Mouse (Mus musculus) forebrain, postnatal 0 days (tissue): ENCODE measurements at regions not wholly inside any gene's neighbourhood (a gene's known extent, or its start where the extent isn't known, plus 50 kb on each side); places are given as distances from the start of the nearest gene placed in this dataset.

Source experiments
- ATAC-seq: fragments of 200-750 bp; cut with Nextera tagmentation; 2 replicates; pipeline ENCODE4 v1.8.0; 2017; ENCODE audit warnings: mild to moderate bottlenecking, moderate library complexity
- DNase-seq: peaks from one replicate; pipeline ENCODE4 v3.0.0-alpha.2; 2015
- H3K27ac ChIP-seq: fragments of 300-500 bp; sonication (generic); 2 replicates; pipeline ENCODE4 v1.5.1; 2014; ENCODE audit warnings: low read depth, mild to moderate bottlenecking, antibody characterized with exemption, low read length, moderate library complexity, mixed read lengths
- H3K27me3 ChIP-seq: fragments of 300-500 bp; sonication (generic); 2 replicates; pipeline ENCODE4 v1.6.1; 2014; ENCODE audit warnings: mild to moderate bottlenecking, low read length, mixed read lengths; ENCODE audit not compliant: insufficient read depth
- H3K36me3 ChIP-seq: fragments of 300-500 bp; sonication (generic); 2 replicates; pipeline ENCODE4 v1.6.1; 2014; ENCODE audit warnings: mild to moderate bottlenecking, moderate library complexity; ENCODE audit not compliant: insufficient read depth
- H3K4me1 ChIP-seq: fragments of 300-500 bp; sonication (generic); 2 replicates; pipeline ENCODE4 v1.6.1; 2014; ENCODE audit warnings: antibody characterized with exemption; ENCODE audit not compliant: insufficient read depth
- H3K4me2 ChIP-seq: fragments of 300-500 bp; sonication (generic); 2 replicates; pipeline ENCODE4 v1.6.1; 2014; ENCODE audit warnings: low read depth, mild to moderate bottlenecking, moderate library complexity
- H3K4me3 ChIP-seq: fragments of 300-500 bp; sonication (generic); 2 replicates; pipeline ENCODE4 v1.5.1; 2014; ENCODE audit warnings: low read depth, low read length, mixed read lengths
- H3K9ac ChIP-seq: fragments of 300-500 bp; sonication (generic); 2 replicates; pipeline ENCODE4 v1.6.1; 2014; ENCODE audit warnings: mild to moderate bottlenecking
- H3K9me3 ChIP-seq: fragments of 300-500 bp; sonication (generic); 2 replicates; pipeline ENCODE4 v1.6.1; 2016; ENCODE audit warnings: low read length
- CTCF ChIP-seq: sonication (generic); IDR thresholded peaks from 2 replicates; pipeline ENCODE4 v1.5.1; 2016; ENCODE audit warnings: antibody characterized with exemption, control low read depth, low read depth
- WGBS: fragments of 180-500 bp; shearing (Covaris S2); extraction: QIAGEN DNeasy Blood & Tissue Kit; methylation state at CpG from one replicate; pipeline ENCODE4 v1.1.7; 2014; 5-methylcytosine and 5-hydroxymethylcytosine counted together

DNA sequence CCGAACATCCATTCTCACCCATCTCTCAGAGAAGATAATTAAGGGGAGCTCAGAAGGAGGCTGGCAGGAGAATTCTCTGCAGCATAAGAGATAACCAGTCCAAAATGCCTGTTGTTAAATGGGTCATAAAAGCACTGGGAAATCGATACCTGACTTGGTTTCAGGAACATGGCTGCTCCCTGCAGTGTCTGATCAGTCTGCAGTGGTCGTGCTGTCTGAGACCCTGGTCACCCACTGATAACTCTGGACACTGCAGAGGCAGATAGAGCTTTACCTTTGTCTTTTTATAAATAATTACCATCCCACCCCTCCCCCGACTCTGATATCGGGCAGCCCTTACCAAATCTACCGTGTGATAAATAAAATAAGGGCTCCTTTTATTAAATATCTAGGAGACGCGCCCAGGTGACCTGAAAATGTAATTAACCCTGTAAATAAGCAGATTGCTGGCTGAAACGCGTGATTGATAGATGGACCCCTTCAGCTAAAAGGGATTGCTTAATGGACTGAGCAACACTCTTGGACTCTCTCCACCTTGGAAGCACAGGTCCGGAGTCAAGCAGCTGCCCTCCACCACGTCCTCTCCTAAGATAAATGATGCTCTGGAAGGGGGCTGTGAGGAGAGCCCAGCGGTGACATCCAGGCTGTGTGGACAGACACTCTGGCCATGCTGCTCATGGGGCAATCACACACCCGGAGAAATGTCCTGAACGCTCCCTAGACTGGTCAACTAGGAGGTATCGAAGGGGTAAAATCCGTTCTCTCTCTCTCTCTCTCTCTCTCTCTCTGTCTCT is 384.4 kb downstream of the Mtx2 start:
- H3K4me1 ChIP-seq: no peaks in the 10 kb centered on the region
- WGBS: 59% methylated on average over 17 of the region's 17 CpGs
- no peaks in the 10 kb centered on the region for H3K36me3 ChIP-seq
- H3K27me3 ChIP-seq: no peaks in the 10 kb centered on the region
- H3K9me3 ChIP-seq: no peaks in the 10 kb centered on the region
- no peak for DNase-seq
- H3K27ac ChIP-seq: no peak overlapping the region
- no peak overlapping the region for H3K9ac ChIP-seq
- H3K4me3 ChIP-seq: no peak overlapping the region
- no peak for TF ChIP-seq CTCF
- no peak overlapping the region for H3K4me2 ChIP-seq
- no peak for ATAC-seq

DNA sequence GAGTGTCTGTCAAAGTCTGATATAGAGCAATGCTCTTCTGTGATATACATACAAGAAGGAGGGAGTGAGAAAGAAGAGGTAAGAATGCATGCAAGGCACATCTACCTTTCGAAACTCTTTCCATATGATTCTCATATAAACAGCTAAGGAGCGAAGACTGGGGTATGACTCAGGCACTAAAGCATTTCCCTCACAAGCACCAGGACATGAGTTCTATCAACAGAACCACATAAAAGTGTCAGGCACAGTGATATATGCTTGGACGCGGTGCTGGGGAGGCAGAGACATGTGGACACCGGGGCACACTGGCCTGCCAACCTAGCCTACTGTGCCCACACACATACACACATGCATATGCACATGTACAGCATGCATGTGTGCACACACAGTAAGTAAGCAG is 391.3 kb downstream of the Mtx2 start:
- DNase-seq (no peak), ATAC-seq (no peak)
- no peak for TF ChIP-seq CTCF
- WGBS: 96% methylated on average over 5 of the region's 5 CpGs
- Histone ChIP-seq H3K27ac (no peak overlapping the region), H3K9me3 (no peaks in the 10 kb centered on the region), H3K4me1 (peaks cover 10% of the 10 kb centered on the region; the same call in 1 of the 2 replicates), H3K9ac (no peak overlapping the region), H3K4me3 (no peak overlapping the region), H3K36me3 (no peaks in the 10 kb centered on the region), H3K4me2 (no peak overlapping the region), H3K27me3 (no peaks in the 10 kb centered on the region)

DNA sequence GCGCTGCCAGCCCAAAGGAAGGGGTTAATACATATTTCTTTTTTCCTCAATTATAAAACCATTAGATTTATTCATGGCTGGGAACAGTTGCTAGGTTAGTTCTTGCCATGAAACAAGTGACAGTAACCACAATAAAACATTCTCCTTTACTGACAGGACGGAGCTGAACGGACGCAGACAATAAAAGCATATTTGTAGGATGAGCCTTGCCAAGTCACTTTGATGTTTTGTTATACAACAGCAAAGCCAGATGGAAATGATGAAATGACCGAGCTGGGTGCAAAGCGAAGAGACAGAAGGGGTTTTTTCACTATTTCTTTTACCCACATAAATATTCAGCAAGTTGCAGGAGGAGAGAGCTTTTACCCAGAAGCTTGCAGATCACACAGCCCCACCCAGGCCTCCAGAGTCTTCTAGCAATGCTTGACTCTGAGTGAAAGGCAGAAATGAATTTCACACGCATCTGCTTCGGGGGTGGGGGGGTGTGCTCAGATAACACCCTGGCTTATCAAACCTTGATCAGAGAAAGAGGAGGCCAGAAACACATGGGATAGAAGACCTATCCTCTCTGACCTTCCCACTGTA is 395.3 kb downstream of the Mtx2 start:
- no peaks in the 10 kb centered on the region for H3K36me3 ChIP-seq
- ATAC-seq (peak; percentile 70), DNase-seq (peak; percentile 44)
- no peak for TF ChIP-seq CTCF
- WGBS: 36% methylated on average over 8 of the region's 8 CpGs
- no peak overlapping the region for H3K4me2 ChIP-seq
- H3K4me1 ChIP-seq: peaks cover 10% of the 10 kb centered on the region; the same call in 1 of the 2 replicates
- H3K9ac ChIP-seq: no peak overlapping the region
- no peaks in the 10 kb centered on the region for H3K27me3 ChIP-seq
- H3K9me3 ChIP-seq: no peaks in the 10 kb centered on the region
- no peak overlapping the region for H3K4me3 ChIP-seq
- H3K27ac ChIP-seq: no peak overlapping the region

DNA sequence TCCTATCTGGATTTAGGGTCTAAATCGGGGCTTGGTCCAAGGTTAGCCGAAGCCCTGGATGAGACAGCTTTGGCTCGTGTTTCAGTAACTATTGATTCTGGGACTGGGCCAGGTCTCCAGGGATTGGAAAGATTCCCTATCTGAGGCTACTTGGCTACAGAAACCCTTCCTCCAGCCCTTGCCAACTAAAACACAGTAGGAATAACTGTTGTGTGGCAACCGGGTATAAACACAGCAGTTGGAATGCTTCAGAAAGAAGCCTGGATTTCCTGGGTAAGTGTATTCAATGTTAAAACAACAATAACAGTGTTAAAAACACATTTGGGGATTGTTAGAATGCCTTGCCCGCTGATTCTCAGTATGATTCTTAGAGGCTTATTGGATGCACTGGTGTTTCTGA is 398.8 kb downstream of the Mtx2 start:
- ATAC-seq: peak; percentile 83

DNA sequence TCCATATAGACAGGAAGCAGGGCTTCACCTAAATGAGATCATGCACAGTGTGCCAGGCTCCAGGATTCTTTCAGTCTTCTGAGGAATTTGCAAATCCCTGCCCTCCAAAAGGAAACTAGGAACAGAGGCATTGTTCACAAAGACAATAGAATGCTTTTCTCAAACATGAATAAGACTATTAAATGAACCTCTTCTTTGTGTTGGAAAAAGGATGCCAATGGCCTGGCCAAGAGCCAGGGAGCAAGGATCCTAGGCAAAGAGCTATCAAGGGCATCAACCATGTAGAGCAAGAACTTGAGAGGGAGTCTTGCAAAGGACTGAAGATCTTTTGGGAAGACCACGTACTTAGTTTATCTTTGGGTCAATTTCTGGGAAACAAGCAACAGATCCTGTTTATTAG is 415.4 kb downstream of the Mtx2 start:
- 83% methylated on average over 1 of the region's 1 CpGs for WGBS
- Histone ChIP-seq H3K9me3 (no peaks in the 10 kb centered on the region), H3K4me3 (no peak overlapping the region), H3K27ac (no peak overlapping the region), H3K27me3 (no peaks in the 10 kb centered on the region), H3K4me1 (peaks cover 21% of the 10 kb centered on the region), H3K9ac (no peak overlapping the region), H3K4me2 (no peak overlapping the region), H3K36me3 (no peaks in the 10 kb centered on the region)
- TF ChIP-seq CTCF: no peak
- DNase-seq (no peak), ATAC-seq (no peak)

More for the DNA sequence above, 398.8 kb downstream of the Mtx2 start:
- no peaks in the 10 kb centered on the region for H3K27me3 ChIP-seq
- WGBS: 28% methylated on average over 5 of the region's 5 CpGs
- no peak overlapping the region for H3K9ac ChIP-seq
- no peak for TF ChIP-seq CTCF
- no peak overlapping the region for H3K27ac ChIP-seq
- no peak overlapping the region for H3K4me3 ChIP-seq
- H3K4me2 ChIP-seq: no peak overlapping the region
- DNase-seq: peak; percentile 73
- H3K36me3 ChIP-seq: no peaks in the 10 kb centered on the region
- peaks cover 10% of the 10 kb centered on the region; the same call in 1 of the 2 replicates for H3K4me1 ChIP-seq
- no peaks in the 10 kb centered on the region for H3K9me3 ChIP-seq

DNA sequence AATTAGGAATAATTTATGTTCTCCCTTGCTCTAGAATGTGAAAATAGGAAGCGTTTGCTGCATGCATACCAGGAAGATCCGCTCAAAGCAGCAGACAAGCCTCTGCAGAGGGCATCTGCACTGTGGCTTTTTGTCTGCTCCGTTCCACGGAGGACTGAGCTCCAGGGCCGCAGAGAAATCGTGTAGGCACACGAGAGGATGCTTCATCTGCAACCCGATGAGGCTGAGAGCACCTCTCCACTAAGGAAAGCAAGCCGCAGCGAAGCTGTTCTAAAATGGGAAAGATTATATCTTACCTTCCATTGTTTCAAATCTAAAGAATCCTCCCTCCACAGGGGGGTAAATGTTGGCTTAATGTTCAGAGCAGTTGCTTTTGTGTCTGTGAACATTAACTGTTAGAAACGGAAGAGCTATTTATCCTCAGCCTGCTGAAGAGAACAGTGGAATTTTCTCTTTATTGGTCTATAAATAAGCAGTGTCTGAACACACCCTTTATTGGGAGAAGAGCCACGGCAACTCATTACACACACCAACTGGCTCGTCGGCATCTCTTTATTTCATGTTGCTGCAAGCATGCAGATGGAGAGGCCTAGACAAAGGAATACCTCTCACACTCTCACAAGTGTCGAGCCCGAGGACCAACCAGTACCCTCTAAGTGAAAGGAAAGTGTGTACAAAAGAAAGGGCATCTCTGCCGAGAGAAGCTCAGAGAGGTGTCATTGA is 414.6 kb upstream of the Hnrnpa3 start:
- H3K9ac ChIP-seq: peak overlapping the region; percentile 3; the same call in 1 of the 2 replicates
- H3K4me3 ChIP-seq: no peak overlapping the region
- no peak overlapping the region; the same call in 1 of the 2 replicates for H3K4me2 ChIP-seq
- H3K27me3 ChIP-seq: no peaks in the 10 kb centered on the region
- peak; percentile 57 for ATAC-seq
- H3K4me1 ChIP-seq: peaks cover 28% of the 10 kb centered on the region
- H3K9me3 ChIP-seq: no peaks in the 10 kb centered on the region
- H3K36me3 ChIP-seq: no peaks in the 10 kb centered on the region
- 17% methylated on average over 17 of the region's 17 CpGs for WGBS
- peak overlapping the region; percentile 78 for H3K27ac ChIP-seq
- DNase-seq: peak; percentile 67
- no peak for TF ChIP-seq CTCF

DNA sequence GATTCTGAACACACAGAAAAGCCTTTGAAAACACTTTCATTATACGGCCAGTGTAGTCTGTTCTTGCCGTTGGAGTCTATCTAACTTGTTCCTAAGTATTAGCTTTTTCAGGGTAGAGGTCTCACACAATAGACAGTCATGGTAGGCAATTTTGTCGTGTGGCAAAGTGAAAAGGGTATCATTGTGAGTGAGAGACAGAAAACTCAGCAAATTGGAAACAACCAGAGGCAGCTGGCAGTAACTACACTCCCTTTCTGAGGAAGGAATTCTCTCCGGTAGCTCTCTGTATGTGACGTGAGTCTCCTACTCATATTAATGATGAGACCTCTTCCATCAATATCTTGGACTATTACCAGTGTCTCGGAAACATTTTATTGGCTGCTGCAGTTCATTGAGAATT is 413.8 kb upstream of the Hnrnpa3 start:
- Histone ChIP-seq H3K4me2 (no peak overlapping the region), H3K9me3 (no peaks in the 10 kb centered on the region), H3K4me3 (no peak overlapping the region), H3K27me3 (no peaks in the 10 kb centered on the region), H3K36me3 (no peaks in the 10 kb centered on the region), H3K9ac (no peak overlapping the region), H3K27ac (peak overlapping the region; percentile 78), H3K4me1 (peaks cover 28% of the 10 kb centered on the region)
- DNase-seq: peak; percentile 63
- TF ChIP-seq CTCF: peak; percentile 25; the same call in 1 of the 2 replicates
- WGBS: 26% methylated on average over 6 of the region's 6 CpGs
- peak; percentile 62 for ATAC-seq
